Mouse (Mus musculus): ENCODE data around the gene Nudt8.
"Not testable (repeated sequence)": the region's sequence is repeated elsewhere in the genome, so short reads cannot be mapped to it uniquely, and the experiment has no call there.

The Nudt8 gene

DNA sequence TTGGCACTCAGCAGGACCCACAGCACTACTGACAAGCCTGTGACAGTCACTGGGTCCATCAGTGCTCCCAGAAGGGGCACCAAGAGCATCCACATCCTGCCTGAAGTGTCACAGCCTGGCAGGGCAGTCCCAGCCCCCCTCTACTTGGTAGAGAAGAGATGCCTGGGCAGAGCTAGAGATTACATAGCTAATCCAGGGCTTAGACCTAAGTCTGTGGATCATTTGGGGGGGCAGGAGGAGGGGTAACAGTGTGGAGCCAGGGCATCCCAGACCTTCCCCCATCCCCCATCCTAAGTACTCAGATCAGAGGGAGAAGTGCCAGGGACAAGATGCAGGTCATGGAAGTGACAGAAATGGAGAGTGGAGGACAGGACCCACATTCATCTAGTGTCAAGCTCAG is 14.4 kb downstream of the Nudt8 start:
- no peak for ATAC-seq (ENCODE audit: low TSS enrichment)

GRCm38 (mm10) chr19:4015635-4016034 is 15.3 kb downstream of the Nudt8 start:
- ATAC-seq (ENCODE audit: low TSS enrichment) = no peak

DNA sequence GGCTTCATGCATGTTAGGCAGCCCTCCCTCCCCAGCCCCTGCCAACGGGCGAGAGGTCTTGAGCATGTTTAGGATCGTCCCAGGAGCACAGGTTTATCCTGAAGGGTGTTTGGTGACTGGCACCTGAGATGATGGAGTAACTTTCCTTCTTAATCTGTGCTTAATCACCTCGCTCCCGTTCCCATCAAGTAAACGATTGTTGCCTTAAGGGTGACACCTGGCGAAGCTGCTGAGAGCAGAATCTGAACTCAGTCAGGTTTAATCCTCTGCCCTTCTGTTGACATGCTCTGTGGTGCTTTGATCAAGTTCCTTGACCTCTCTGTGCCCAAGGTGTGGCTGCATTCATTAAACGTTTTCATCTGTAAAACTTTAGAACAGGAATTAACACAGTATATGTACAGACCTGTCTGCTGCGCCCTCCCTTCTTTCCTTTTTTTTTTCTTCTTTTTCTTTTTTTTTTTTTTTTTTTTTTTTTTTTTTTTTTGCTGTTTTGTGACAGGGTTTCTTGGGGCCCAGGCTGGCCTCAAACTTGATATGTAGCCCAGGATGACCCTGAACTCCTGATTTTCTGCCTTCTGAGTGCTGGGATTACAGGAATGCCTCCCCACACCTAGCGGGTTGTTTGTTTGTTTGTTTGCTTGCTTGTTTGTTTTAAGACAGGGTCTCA is 17.7 kb downstream of the Nudt8 start:
- no peak for ATAC-seq (ENCODE audit: low TSS enrichment)

DNA sequence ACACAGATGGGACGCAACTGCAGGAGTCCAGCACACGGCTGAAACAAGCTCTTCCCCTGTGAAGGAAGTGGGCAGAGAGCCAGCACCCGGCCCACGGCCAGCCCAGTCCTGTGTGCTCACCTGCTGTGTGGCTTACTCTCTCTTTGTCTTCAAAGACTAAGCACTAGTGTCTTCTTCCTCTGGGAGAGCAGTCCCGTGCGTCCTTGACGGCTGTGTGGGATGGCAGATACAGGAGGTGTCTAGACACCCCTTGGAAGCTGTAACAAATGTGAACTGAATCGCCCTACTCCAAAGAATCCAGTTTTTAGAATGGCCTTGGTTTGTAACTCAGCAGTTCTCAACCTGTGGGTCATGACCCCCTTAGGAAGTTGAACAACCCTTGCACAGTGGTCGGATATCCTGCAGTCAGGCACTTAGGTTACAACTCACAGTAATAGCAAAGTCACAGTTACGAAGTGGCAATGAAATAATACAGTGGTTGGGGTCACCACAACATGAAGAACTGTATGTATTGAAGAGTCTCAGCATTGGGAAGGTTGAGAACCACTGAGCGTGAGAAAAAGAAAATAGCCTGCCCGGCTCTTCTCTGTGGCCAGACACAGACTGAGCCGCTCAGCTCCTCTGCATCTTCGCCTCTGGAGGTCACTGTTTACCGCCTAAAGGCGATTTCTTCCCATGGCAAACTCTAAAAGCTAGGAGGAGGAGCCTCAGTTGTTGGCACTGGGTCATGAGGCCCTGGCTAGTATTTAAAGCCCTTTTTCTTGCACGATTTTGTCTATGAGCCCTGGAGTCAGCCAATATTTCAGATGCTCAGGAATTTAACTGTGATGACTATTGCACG is 18.6 kb downstream of the Nudt8 start:
- peak; percentile 85; the same call in 1 of the 2 replicates for ATAC-seq (ENCODE audit: low TSS enrichment)

DNA sequence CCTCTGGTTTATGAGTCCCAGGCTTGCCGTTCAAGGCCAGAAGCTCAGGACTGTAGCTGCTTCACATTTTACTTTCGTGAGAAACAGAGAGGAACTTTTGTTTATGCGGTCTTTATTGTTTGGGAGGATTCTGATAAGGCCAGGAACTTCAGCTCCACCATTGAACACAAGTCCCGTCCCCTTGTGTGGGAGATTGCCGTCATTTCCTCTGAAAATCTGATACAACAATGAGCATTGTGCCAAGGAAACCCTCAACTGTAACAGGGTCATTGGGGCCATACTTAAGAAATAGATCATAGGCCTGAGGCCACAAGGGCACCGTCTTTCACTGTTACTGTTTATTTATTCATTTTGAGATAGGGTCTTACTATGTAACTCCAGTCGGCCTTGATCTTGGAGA is 22.8 kb downstream of the Nudt8 start:
- ATAC-seq (ENCODE audit: low TSS enrichment) = no peak

DNA sequence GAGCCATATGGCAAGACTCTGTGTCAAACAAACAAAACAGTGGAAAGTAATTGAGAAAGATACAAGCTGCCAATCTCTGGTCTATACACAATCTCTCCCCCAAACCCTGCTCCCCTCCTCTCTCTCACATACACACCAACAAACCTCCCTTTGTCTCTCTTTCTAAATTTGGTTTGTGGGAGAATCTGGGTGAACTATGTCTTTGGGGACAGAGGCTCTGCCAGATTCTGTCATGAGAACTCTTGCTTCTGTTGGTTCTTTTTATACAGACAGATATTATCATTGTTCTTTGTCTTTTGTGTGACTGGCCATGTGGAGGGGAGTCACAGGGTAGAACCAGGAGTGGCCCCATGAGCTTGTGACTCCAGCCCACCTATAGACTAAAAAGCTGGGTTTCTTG is 27.2 kb downstream of the Nudt8 start:
- no peak for ATAC-seq (ENCODE audit: low TSS enrichment)

- no peak for ATAC-seq (ENCODE audit: low TSS enrichment)
Observed at GRCm38 (mm10) chr19:4032668-4033067, 32.3 kb downstream of the Nudt8 start.

DNA sequence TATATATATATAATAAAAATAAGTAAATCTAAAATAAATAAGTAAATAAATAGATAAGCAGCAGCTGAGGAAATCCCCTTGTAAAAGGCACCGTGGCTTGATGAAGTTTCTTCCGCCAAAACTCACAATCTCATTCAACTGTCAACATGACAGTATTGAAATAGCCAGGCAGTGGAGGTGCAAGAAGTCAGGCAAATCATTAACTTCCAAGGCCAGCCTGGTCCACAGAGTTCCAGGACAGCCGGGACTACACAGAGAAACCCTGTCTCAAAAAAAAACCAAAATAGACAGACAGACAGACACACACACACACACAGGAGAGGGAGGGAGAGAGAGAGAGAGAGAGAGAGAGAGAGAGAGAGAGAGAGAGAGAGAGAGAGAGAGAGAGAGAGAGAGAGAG is 32.9 kb downstream of the Nudt8 start:
- no peak for ATAC-seq (ENCODE audit: low TSS enrichment)

DNA sequence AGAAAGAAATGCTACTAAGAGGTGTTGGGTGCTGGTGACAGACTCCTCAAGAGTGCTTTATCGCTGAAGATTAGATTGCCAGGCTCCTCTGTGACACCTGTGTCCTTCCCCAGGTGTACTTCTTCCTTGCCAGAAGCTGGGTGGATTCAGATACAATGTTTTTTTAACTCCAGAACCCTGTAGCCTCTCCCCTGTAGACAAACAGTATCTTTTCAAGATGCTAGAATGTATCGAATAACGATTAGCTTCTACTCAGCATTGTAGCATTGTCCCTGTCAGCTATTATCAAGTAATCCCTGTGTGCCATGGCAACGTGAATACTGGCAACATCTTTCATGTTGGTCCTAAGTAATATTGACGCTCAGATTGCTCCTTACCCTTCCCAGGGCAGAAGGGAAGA is 33.4 kb downstream of the Nudt8 start:
- no peak for ATAC-seq (ENCODE audit: low TSS enrichment)

- no peak for ATAC-seq (ENCODE audit: low TSS enrichment)
Observed at GRCm38 (mm10) chr19:4036327-4037045, 36.1 kb downstream of the Nudt8 start.

- 0 out of 2 replicates have a peak, but pooled peaks have one; percentile 13 for ATAC-seq (ENCODE audit: low TSS enrichment)
Observed at GRCm38 (mm10) chr19:4037154-4037787, 36.9 kb downstream of the Nudt8 start.

- ATAC-seq (ENCODE audit: low TSS enrichment) = peak; percentile 97
Observed at GRCm38 (mm10) chr19:4037788-4038232, 37.4 kb downstream of the Nudt8 start, which contains the start of gene Gstp1. TSS of gene Gstp1 (minus strand) at chr19:4037985.

DNA sequence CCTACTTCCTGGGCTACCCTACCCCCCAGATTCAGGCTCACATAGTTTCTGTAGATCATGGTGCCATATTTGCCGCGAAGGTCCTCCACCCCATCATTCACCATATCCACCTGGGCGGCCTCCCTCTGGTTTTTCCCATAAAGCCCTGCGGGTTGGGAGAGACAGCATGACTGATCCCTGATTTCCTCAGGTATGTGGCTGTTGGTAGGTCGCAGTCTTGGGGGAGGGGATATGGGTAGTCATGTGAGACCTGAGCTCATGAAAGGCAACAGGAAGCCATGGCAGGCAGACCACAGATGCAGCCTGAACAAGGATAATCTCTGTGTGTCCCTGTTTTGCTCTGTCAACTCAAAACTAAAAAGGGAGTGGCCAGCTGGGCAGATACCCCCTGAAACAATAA is 40.6 kb downstream of the Nudt8 start:
- not testable (repeated sequence) for ATAC-seq (ENCODE audit: low TSS enrichment)

DNA sequence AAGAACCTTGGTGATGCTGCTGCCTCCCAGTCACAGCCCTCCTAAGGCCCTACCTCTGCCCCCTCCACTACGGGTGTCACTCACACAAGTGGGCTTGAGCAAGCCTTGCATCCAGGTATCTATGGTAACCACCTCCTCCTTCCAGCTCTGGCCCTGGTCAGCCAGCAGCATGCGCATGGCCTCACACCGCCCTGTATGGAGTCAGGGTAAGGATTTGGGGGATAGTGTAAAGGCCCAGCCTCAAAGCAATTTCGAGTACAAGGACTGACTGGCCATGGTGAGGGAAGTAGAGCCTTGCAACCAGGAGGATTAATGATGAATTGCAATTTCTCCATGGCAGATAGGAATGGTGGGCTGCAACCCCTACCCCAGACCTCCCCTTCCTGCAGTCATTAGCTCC is 41.1 kb downstream of the Nudt8 start:
- not testable (repeated sequence) for ATAC-seq (ENCODE audit: low TSS enrichment)

- ATAC-seq (ENCODE audit: low TSS enrichment) = no peak
Observed at GRCm38 (mm10) chr19:4042124-4042523, 41.7 kb downstream of the Nudt8 start.

DNA sequence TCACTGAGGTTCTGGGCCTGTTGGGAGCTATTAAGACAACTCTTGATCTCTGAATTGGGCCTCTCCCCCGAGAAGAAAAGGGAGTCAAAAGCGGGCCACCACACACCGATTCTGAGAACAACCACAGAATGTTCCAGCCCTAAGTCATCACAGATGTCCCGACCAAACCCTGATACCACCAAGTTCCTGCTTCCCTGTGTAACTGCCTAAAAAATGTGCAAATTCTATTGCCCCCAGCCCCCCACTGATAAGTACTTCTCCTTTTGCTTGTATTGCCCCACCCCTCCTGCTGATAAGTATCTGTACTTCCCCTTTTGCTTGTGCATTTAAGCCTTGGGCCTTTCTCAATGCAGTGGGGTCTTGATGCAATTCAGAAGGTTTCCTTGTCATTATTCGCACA is 43.7 kb downstream of the Nudt8 start:
- not testable (repeated sequence) for ATAC-seq (ENCODE audit: low TSS enrichment)

GRCm38 (mm10) chr19:4045966-4046865 is 45.8 kb downstream of the Nudt8 start, which contains the start of gene Gstp2:
TSS of gene Gstp2 (minus strand) at chr19:4046023.
- peak; percentile 97 for ATAC-seq (ENCODE audit: low TSS enrichment)

DNA sequence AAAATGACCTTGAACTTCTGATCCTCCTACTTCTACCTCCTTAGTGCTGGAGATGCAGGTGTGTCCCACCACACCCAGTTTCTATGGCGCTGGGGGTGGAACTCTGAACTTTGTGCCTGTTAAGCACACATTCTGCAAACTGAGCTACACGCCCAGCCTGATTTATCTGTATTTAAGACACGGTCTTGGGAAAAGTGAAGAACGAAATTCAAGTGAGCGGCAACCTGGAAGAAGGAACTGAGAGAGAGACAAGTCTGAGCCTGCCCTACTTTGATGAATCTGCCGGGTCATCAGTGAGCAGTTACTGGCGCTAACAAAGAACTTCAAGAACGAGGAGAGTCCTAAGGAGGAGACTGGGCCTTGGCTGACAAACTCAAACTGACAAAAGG is 46.5 kb downstream of the Nudt8 start:
- no peak for ATAC-seq (ENCODE audit: low TSS enrichment)

GRCm38 (mm10) chr19:4047859-4048258 is 47.5 kb downstream of the Nudt8 start:
- no peak for ATAC-seq (ENCODE audit: low TSS enrichment)

DNA sequence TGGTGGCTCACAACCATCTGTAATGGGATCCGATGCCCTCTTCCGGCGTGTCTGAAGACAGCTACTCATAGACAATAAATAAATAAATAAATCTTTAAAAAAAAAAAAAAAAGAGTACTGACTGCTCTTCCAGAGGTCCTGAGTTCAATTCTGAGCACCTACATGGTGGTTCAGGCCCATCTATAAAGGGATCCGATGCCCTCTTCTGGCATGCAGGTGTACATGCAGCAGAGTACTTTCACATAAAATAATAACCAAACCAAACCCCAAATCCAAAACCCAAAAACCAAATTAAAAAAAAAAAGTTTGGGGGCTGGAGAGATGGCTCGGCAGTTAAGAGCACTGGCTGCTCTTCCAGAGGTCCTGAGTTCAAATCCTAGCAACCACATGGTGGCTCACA is 48.7 kb downstream of the Nudt8 start:
- not testable (repeated sequence) for ATAC-seq (ENCODE audit: low TSS enrichment)

DNA sequence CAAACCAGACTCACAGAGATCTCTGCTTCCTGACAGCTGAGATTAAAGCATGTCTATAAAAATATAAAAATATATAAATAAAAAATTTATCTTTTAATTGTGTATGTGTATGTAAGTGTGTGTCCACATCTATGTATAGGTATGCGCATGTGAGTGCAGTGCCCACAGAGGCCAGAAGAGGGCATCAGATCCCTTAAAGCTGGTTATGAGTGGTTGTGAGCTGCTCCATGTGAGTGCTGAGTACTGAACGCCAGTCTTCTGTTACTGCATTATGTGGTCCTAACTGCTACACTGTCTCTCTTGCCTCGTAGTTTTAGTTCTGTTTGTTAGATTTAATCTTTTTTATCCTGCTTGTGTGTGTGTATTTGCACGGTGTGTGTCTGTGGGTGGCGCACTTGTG is 50.6 kb downstream of the Nudt8 start:
- ATAC-seq (ENCODE audit: low TSS enrichment) = no peak

Measured in frontal cortex, adult (tissue).